Comparison of ENCODE assay signal across 14 mouse cellular contexts in the genomic region with DNA sequence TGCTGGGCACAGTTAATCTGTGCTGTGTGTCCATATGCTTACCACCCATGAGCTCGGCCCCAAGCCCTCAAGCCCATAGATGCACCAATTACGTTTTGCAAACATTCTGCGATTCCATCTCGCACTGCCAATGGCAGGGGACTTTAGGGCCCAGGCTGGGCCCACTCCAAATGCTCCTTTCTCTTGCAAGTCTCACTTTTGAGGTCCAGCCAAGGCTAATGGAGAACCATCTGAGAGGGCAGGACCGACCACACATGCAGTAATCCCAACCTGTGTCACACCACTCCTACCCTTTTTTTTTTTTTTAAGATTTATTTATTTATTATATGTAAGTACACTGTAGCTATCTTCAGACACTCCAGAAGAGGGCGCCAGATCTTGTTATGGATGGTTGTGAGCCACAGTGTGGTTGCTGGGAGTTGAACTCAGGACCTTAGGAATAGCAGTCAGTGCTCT. TPM values are rescaled to one million over a fixed set of nuclear protein-coding genes. Genes with fewer than 3 reads are reported as not detected.
DNase-seq lines count a peak whose midpoint lies in the region; ATAC-seq and TF ChIP-seq lines count a peak whose summit lies in the region.
"Had no signal": no experiment of that assay in that cellular context is flagged by ENCODE, and none has a peak within 500 bp of the region (broad histone marks: within the 10 kb centered on the region; RNA-seq: fewer than 3 reads in every experiment).

No protein-coding gene starts in this region.

- WGBS in forebrain, postnatal 0 days: 63% methylated on average over 6 of the region's 6 CpGs
- WGBS in forebrain, embryonic 10.5 days: 69% methylated on average over 6 of the region's 6 CpGs
- whole genome bisulfite sequencing in lung, postnatal 0 days: 66% methylated on average over 6 of the region's 6 CpGs
- 18% methylated on average over 6 of the region's 6 CpGs for WGBS in small intestine, adult 2 months

- no peak for TF ChIP-seq POLR2A in small intestine, adult 2 months (IDR thresholded peaks at IDR 0.05; ENCODE audit: low read depth, low read length)

- ATAC-seq in forebrain, postnatal 0 days: no peak
- ATAC-seq in lung, postnatal 0 days: no peak
- no peak for ATAC-seq in granulocyte monocyte progenitor cell, adult 5-6 weeks (replicated peaks; ENCODE audit: poor library complexity, severe bottlenecking)

- DNase-seq in forebrain, postnatal 0 days: no peak
- no peak for DNase-seq in forebrain, embryonic 10.5 days (ENCODE audit: extremely low spot score, low spot score)
- no peak for DNase-seq in lung, postnatal 0 days (ENCODE audit: low spot score)
- DNase-seq in lung, postnatal 4 days: no peak
- peak; percentile 62 to 73 for DNase-seq in cerebellum, postnatal 14 days
- DNase-seq in MN1 (ENCODE audit: low spot score): no peak
- DNase-seq: heart, postnatal 36 days; kidney, adult 18-20 months; lung, adult 2 months had no signal

- H3K27me3 ChIP-seq in forebrain, postnatal 0 days (ENCODE audit: insufficient read depth, low read length): no peaks in the 10 kb centered on the region
- no peaks in the 10 kb centered on the region for H3K27me3 ChIP-seq in forebrain, embryonic 10.5 days (ENCODE audit: poor library complexity, severe bottlenecking)
- no peaks in the 10 kb centered on the region for H3K27me3 ChIP-seq in lung, postnatal 0 days (replicated peaks; ENCODE audit: insufficient read depth, low read length)
- H3K27me3 ChIP-seq in small intestine, adult 2 months (ENCODE audit: control insufficient read depth, insufficient read depth, low read length): no peaks in the 10 kb centered on the region

- H3K9ac ChIP-seq in forebrain, postnatal 0 days: no peak overlapping the region
- H3K9ac ChIP-seq in lung, postnatal 0 days (replicated peaks; ENCODE audit: low read depth): no peak overlapping the region
- H3K9ac ChIP-seq: forebrain, embryonic 12.5 days had no signal

- no peak for TF ChIP-seq EP300 in lung, postnatal 0 days (IDR thresholded peaks at IDR 0.05)

- H3K4me2 ChIP-seq in forebrain, postnatal 0 days (ENCODE audit: low read depth): no peak overlapping the region
- H3K4me2 ChIP-seq in lung, postnatal 0 days (replicated peaks; ENCODE audit: low read depth, low read length): no peak overlapping the region
- H3K4me2 ChIP-seq: forebrain, embryonic 12.5 days; heart, embryonic 11.5 days had no signal

- peaks cover 18% of the 10 kb centered on the region for H3K36me3 ChIP-seq in forebrain, postnatal 0 days (ENCODE audit: insufficient read depth)
- peaks cover 17% of the 10 kb centered on the region for H3K36me3 ChIP-seq in forebrain, embryonic 10.5 days (replicated peaks)
- peaks cover 3% of the 10 kb centered on the region; the same call in 1 of the 2 replicates for H3K36me3 ChIP-seq in lung, postnatal 0 days (ENCODE audit: insufficient read depth, low read length)
- peaks cover 26% of the 10 kb centered on the region for H3K36me3 ChIP-seq in small intestine, adult 2 months (ENCODE audit: control insufficient read depth, insufficient read depth, low read length)

- H3K4me1 ChIP-seq in forebrain, postnatal 0 days (ENCODE audit: insufficient read depth): no peaks in the 10 kb centered on the region; the same call in 1 of the 2 replicates
- peaks cover 5% of the 10 kb centered on the region for H3K4me1 ChIP-seq in forebrain, embryonic 10.5 days
- H3K4me1 ChIP-seq in lung, postnatal 0 days (ENCODE audit: insufficient read depth, low read depth, low read length): no peaks in the 10 kb centered on the region; the same call in 1 of the 2 replicates
- H3K4me1 ChIP-seq in small intestine, adult 2 months (ENCODE audit: control insufficient read depth, insufficient read depth, insufficient read length, low read length): peaks cover 14% of the 10 kb centered on the region; the same call in 1 of the 2 replicates
- H3K4me1 ChIP-seq: forebrain, embryonic 12.5 days had no signal

- H3K9me3 ChIP-seq in forebrain, postnatal 0 days (ENCODE audit: low read length): no peaks in the 10 kb centered on the region
- peaks cover 4% of the 10 kb centered on the region; the same call in 1 of the 2 replicates for H3K9me3 ChIP-seq in forebrain, embryonic 10.5 days
- H3K9me3 ChIP-seq in lung, postnatal 0 days (ENCODE audit: low read length): no peaks in the 10 kb centered on the region

- H3K4me3 ChIP-seq in forebrain, postnatal 0 days (ENCODE audit: low read depth, low read length): no peak overlapping the region
- no peak overlapping the region for H3K4me3 ChIP-seq in forebrain, embryonic 10.5 days
- H3K4me3 ChIP-seq in lung, postnatal 0 days (ENCODE audit: low read depth, low read length): no peak overlapping the region
- H3K4me3 ChIP-seq in small intestine, adult 2 months (ENCODE audit: low read depth, low read length): peak overlapping the region; percentile 93
- H3K4me3 ChIP-seq: forebrain, embryonic 12.5 days had no signal

- TF ChIP-seq CTCF in forebrain, postnatal 0 days (IDR thresholded peaks at IDR 0.05; ENCODE audit: low read depth): peak; percentile 18; the same call in 1 of the 2 replicates
- peak; percentile 44 for TF ChIP-seq CTCF in lung, postnatal 0 days (IDR thresholded peaks at IDR 0.05)
- peak; percentile 30; the same call in 1 of the 2 replicates for TF ChIP-seq CTCF in small intestine, adult 2 months (IDR thresholded peaks at IDR 0.05; ENCODE audit: extremely low read depth, insufficient read length, insufficient replicate concordance, low read depth, low read length)

- no peak overlapping the region for H3K27ac ChIP-seq in forebrain, postnatal 0 days (ENCODE audit: low read depth, low read length)
- H3K27ac ChIP-seq in forebrain, embryonic 10.5 days: no peak overlapping the region
- no peak overlapping the region for H3K27ac ChIP-seq in lung, postnatal 0 days (ENCODE audit: low read length)
- H3K27ac ChIP-seq in small intestine, adult 2 months (ENCODE audit: insufficient read depth, low read depth, low read length): peak overlapping the region; percentile 99
- H3K27ac ChIP-seq: forebrain, embryonic 12.5 days had no signal

RNA-seq across cellular contexts. Expression of a gene that starts 10.8 kb away (rescaled TPM):
- total RNA-seq in forebrain, postnatal 0 days (2014; rRNA removed): 91.9 and 120 TPM in 2 replicates
- polyA plus RNA-seq in forebrain, postnatal 0 days (2015; fragmentation: Nextera tagmentation; extraction: Ambion mirVana): 69.9 and 75.4 TPM in 2 replicates
- polyA plus RNA-seq in forebrain, embryonic 10.5 days (2016; fragmentation: Nextera tagmentation; extraction: Ambion mirVana): 76.8 and 82.1 TPM in 2 replicates
- polyA plus RNA-seq in lung, postnatal 0 days (2015; fragmentation: Nextera tagmentation; extraction: Ambion mirVana): 115 and 119 TPM in 2 replicates
- polyA plus RNA-seq in small intestine, adult 2 months (2012; rRNA removed): 315 and 714 TPM in 2 replicates
- total RNA-seq in granulocyte monocyte progenitor cell, adult 5-6 weeks (2014; fragmentation: Nextera tagmentation): 20.4 and 20.6 TPM in 2 replicates
- total RNA-seq in granulocyte monocyte progenitor cell, adult 5-6 weeks (2017): 16.2 and 21.6 TPM in 2 replicates

RNA-seq across cellular contexts. Expression of a gene that starts 24.3 kb away (rescaled TPM):
- total RNA-seq in forebrain, postnatal 0 days (2014; rRNA removed): 21.0 and 26.7 TPM in 2 replicates
- 5.9 and 7.6 TPM in 2 replicates for polyA plus RNA-seq in forebrain, postnatal 0 days (2015; fragmentation: Nextera tagmentation; extraction: Ambion mirVana)
- polyA plus RNA-seq in forebrain, embryonic 10.5 days (2016; fragmentation: Nextera tagmentation; extraction: Ambion mirVana): 11.1 and 11.4 TPM in 2 replicates
- polyA plus RNA-seq in lung, postnatal 0 days (2015; fragmentation: Nextera tagmentation; extraction: Ambion mirVana): 5.1 and 5.9 TPM in 2 replicates
- 37.0 and 68.8 TPM in 2 replicates for polyA plus RNA-seq in small intestine, adult 2 months (2012; rRNA removed)
- 18.3 and 30.9 TPM in 2 replicates for total RNA-seq in granulocyte monocyte progenitor cell, adult 5-6 weeks (2014; fragmentation: Nextera tagmentation)
- total RNA-seq in granulocyte monocyte progenitor cell, adult 5-6 weeks (2017): 5.5 and 8.3 TPM in 2 replicates

RNA-seq across cellular contexts. Expression of a gene that starts 30.1 kb away (rescaled TPM):
- total RNA-seq in forebrain, postnatal 0 days (2014; rRNA removed): 196 and 203 TPM in 2 replicates
- 144 and 159 TPM in 2 replicates for polyA plus RNA-seq in forebrain, postnatal 0 days (2015; fragmentation: Nextera tagmentation; extraction: Ambion mirVana)
- polyA plus RNA-seq in forebrain, embryonic 10.5 days (2016; fragmentation: Nextera tagmentation; extraction: Ambion mirVana): 21.6 and 24.4 TPM in 2 replicates
- 20.2 and 21.6 TPM in 2 replicates for polyA plus RNA-seq in lung, postnatal 0 days (2015; fragmentation: Nextera tagmentation; extraction: Ambion mirVana)
- 64.2 and 112 TPM in 2 replicates for polyA plus RNA-seq in small intestine, adult 2 months (2012; rRNA removed)
- 3.0 and 3.1 TPM in 2 replicates for total RNA-seq in granulocyte monocyte progenitor cell, adult 5-6 weeks (2014; fragmentation: Nextera tagmentation)
- total RNA-seq in granulocyte monocyte progenitor cell, adult 5-6 weeks (2017): 1.9 and 3.7 TPM in 2 replicates

RNA-seq across cellular contexts. Expression of a gene that starts 39.6 kb away (rescaled TPM):
- not detected in 2 replicates for total RNA-seq in forebrain, postnatal 0 days (2014; rRNA removed)
- 0.50 TPM in 1 of 2 replicates, not detected in the other for polyA plus RNA-seq in forebrain, postnatal 0 days (2015; fragmentation: Nextera tagmentation; extraction: Ambion mirVana)
- polyA plus RNA-seq in forebrain, embryonic 10.5 days (2016; fragmentation: Nextera tagmentation; extraction: Ambion mirVana): 0.58 TPM in 1 of 2 replicates, not detected in the other
- 0.49 and 0.55 TPM in 2 replicates for polyA plus RNA-seq in lung, postnatal 0 days (2015; fragmentation: Nextera tagmentation; extraction: Ambion mirVana)
- 0.74 TPM in 1 of 2 replicates, not detected in the other for polyA plus RNA-seq in small intestine, adult 2 months (2012; rRNA removed)
- not detected in 2 replicates for total RNA-seq in granulocyte monocyte progenitor cell, adult 5-6 weeks (2014; fragmentation: Nextera tagmentation)
- total RNA-seq in granulocyte monocyte progenitor cell, adult 5-6 weeks (2017): not detected in 2 replicates
- total RNA-seq: gastrocnemius, adult 8-10 months; heart, postnatal 36 days had no signal

RNA-seq across cellular contexts. Expression of a gene that starts 40.5 kb away (rescaled TPM):
- total RNA-seq in forebrain, postnatal 0 days (2014; rRNA removed): 3.1 and 4.7 TPM in 2 replicates
- polyA plus RNA-seq in forebrain, postnatal 0 days (2015; fragmentation: Nextera tagmentation; extraction: Ambion mirVana): 0.11 and 0.23 TPM in 2 replicates
- 0.23 and 0.24 TPM in 2 replicates for polyA plus RNA-seq in forebrain, embryonic 10.5 days (2016; fragmentation: Nextera tagmentation; extraction: Ambion mirVana)
- 2.8 and 3.2 TPM in 2 replicates for polyA plus RNA-seq in lung, postnatal 0 days (2015; fragmentation: Nextera tagmentation; extraction: Ambion mirVana)
- 26.0 and 53.2 TPM in 2 replicates for polyA plus RNA-seq in small intestine, adult 2 months (2012; rRNA removed)
- 2.6 and 4.1 TPM in 2 replicates for total RNA-seq in granulocyte monocyte progenitor cell, adult 5-6 weeks (2014; fragmentation: Nextera tagmentation)
- total RNA-seq in granulocyte monocyte progenitor cell, adult 5-6 weeks (2017): 3.6 and 4.4 TPM in 2 replicates

Comparison
In these comparisons a context has a peak if more than half of its experiments do, and no peak if none do; other contexts are left out.
1. DNase-seq: peak in cerebellum, postnatal 14 days (2 of 2); none in forebrain, postnatal 0 days (single experiment), forebrain, embryonic 10.5 days (single experiment), lung, postnatal 0 days (single experiment), lung, postnatal 4 days (0 of 2) and MN1 (single experiment).
2. Peak in every context shown above with its lines, with median percentiles within 50 percentile points of each other: CTCF ChIP-seq.